Mouse (Mus musculus): ENCODE results near the gene Mreg.

The Mreg gene

DNA sequence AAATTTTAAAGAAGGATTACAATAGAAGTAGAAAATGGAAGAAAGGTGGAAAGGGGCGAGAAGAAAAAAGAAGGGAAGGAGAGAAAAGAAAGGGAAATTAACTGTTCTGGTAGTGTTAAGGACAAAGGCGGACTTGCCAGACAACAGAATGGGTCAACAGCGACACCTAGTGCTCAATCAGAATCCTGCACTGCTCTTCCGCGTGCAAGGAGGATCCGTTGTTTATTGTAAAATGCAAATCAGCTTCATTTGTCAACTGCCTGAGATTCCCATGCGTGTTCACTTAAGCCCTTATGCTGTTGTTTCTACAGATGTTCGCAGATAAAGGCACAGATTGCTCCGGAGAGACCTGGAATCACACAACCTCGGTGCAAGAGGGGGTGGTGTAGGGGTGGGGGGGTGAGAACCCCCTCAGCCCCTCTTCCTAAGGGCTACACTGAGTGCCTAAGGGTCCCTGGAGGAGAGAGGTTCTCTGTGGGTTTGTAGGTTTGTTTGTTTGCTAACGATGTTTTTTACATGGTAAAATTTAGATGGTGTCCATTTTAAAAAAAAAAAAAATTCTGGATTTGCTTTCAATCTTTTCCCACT lies 70.1 kb downstream of the Mreg start:
- intact Hi-C loops (cut with DNase I), result no loop called here

DNA sequence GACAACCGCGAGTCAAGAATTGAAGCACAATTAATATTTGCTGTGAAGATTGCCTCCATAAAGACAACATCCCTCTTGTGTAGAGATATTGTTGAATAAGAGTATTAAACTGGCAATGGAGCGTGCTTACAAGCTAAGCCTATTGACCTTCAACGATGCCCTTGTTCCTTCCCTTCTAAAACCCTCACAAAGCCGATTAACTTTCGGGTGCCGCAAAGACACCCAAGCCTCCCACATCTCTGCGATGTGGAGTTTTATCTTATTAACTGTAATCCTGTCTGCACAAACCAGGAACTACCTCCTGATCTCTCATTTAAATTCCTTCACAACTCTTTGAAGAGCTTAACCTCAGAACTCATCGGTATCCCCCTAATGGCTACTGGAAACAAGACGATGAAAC lies 76.0 kb downstream of the Mreg start:
- intact Hi-C loops (cut with DNase I), result no loop called here

- intact Hi-C loops (cut with DNase I), result no loop called here
Observed at GRCm38 (mm10) chr1:72134534-72134933, 77.6 kb downstream of the Mreg start.

GRCm38 (mm10) chr1:72123434-72124297 lies 88.4 kb downstream of the Mreg start:
- intact Hi-C loops (cut with DNase I), result loop anchor here (5.0 kb wide), 2 partner anchors 446 to 836 kb away; no protein-coding TSS in a partner anchor

DNA sequence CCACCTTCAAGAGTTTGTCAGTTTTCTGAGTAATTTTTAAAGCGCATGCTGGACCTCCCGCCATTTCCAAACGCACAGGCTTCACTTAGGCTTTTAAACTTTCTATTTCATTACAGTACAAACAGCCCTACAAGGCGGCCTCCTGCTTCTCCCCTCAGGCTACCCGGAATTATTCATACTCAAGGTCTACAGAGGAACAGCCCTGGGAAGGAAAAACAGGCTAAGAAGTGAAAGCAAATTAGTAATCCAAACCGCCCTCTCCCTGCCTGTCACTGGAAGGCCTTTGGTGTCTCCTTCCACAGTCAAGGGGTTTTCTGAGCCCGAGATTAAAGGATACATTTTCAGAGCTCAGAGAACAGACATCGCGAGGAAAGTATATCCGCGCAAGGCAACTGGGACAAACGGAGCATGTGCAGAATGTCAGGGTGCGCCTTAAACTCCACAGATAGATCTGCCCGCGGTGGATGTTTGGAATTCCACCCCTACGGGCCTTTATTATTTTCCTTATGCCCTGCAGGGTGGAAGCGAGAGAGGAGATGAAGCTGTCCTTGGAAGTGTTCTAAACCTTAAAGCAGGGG lies 90.4 kb downstream of the Mreg start:
- intact Hi-C loops (cut with DNase I), result loop anchor here (5.0 kb wide), 2 partner anchors 444 to 834 kb away; no protein-coding TSS in a partner anchor

GRCm38 (mm10) chr1:72119981-72120380 lies 92.1 kb downstream of the Mreg start:
- intact Hi-C loops (cut with DNase I), result loop anchor here (5.0 kb wide), 2 partner anchors 443 to 833 kb away; no protein-coding TSS in a partner anchor

DNA sequence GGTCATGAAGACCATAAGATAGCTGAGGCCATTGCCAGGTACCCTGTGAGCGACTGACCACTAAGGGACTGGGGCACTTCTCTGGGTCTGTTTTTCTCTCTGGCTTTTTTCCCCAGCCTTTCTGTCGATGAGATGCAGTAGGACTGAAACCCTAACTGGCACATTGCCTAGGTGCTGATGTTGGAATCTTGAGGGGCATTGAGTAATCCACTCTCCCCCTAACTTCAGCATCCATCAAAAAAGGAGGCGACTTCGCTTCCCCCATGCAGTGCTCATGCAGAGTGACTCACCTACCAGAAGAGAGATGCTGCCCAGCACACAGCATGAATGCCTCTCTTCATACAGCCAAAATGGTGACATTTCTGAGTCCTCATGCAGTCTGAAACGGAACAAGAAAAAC lies 97.9 kb downstream of the Mreg start:
- intact Hi-C loops (cut with DNase I), result no loop called here
